18 mouse cellular contexts compared by ENCODE assay signal in genomic region chr16:97014343-97014742, GRCm38 (mm10).
DNase-seq lines count a peak whose midpoint lies in the region; ATAC-seq and TF ChIP-seq lines count a peak whose summit lies in the region.
"Had no signal": no experiment of that assay in that cellular context is flagged by ENCODE, and none has a peak within 500 bp of the region (broad histone marks: within the 10 kb centered on the region; RNA-seq: fewer than 3 reads in every experiment).

No protein-coding gene starts in this region.

- H3K4me2 ChIP-seq in midbrain, postnatal 0 days (ENCODE audit: low read depth, low read length, poor library complexity, severe bottlenecking) = no peak overlapping the region
- no peak overlapping the region for H3K4me2 ChIP-seq in midbrain, embryonic 15.5 days
- H3K4me2 ChIP-seq in stomach, postnatal 0 days (replicated peaks; ENCODE audit: low read depth) = no peak overlapping the region
- H3K4me2 ChIP-seq: embryonic facial prominence, embryonic 15.5 days; forebrain, embryonic 12.5 days; hindbrain, embryonic 12.5 days; kidney, embryonic 15.5 days; midbrain, embryonic 13.5 days had no signal

- no peak overlapping the region for H3K4me3 ChIP-seq in midbrain, postnatal 0 days (ENCODE audit: low read depth, low read length)
- no peak overlapping the region for H3K4me3 ChIP-seq in midbrain, embryonic 15.5 days
- H3K4me3 ChIP-seq in stomach, postnatal 0 days (ENCODE audit: low read depth, low read length) = no peak overlapping the region
- H3K4me3 ChIP-seq: embryonic facial prominence, embryonic 15.5 days; forebrain, embryonic 12.5 days; hindbrain, embryonic 12.5 days; kidney, embryonic 15.5 days; midbrain, embryonic 13.5 days had no signal

- peak; percentile 16 for DNase-seq in embryo, embryonic 10 days (ENCODE audit: low spot score)
- DNase-seq in embryo, embryonic 10.5 days (ENCODE audit: low spot score) = no peak
- peak; percentile 12 for DNase-seq in kidney, postnatal 10 days
- no peak for DNase-seq in kidney, adult 8-10 months
- DNase-seq in midbrain, postnatal 0 days (ENCODE audit: low spot score) = peak; percentile 56
- DNase-seq in stomach, postnatal 0 days (ENCODE audit: low spot score) = no peak
- no peak for DNase-seq in thymus, postnatal 4 days
- DNase-seq: adrenal gland, postnatal 10 days; cerebellum, postnatal 36 days; left cerebral cortex, postnatal 4 days; lung, postnatal 36 days; right cerebral cortex, postnatal 14 days had no signal

- 0 out of 2 replicates have a peak, but pooled peaks cover 4% of the 10 kb centered on the region for H3K4me1 ChIP-seq in midbrain, postnatal 0 days (ENCODE audit: insufficient read depth, low read length)
- peaks cover 25% of the 10 kb centered on the region for H3K4me1 ChIP-seq in midbrain, embryonic 15.5 days
- no peaks in the 10 kb centered on the region for H3K4me1 ChIP-seq in stomach, postnatal 0 days (replicated peaks; ENCODE audit: control insufficient read depth, insufficient read depth)
- H3K4me1 ChIP-seq: embryonic facial prominence, embryonic 15.5 days; kidney, embryonic 15.5 days had no signal

- peak; percentile 72 for TF ChIP-seq CTCF in midbrain, postnatal 0 days (IDR thresholded peaks at IDR 0.05)
- TF ChIP-seq CTCF in stomach, postnatal 0 days (IDR thresholded peaks at IDR 0.05; ENCODE audit: low read depth) = peak; percentile 47

- no peak for TF ChIP-seq EP300 in stomach, postnatal 0 days (optimal IDR thresholded peaks at IDR 0.05)

- H3K27ac ChIP-seq in midbrain, postnatal 0 days (ENCODE audit: low read depth, low read length) = no peak overlapping the region
- no peak overlapping the region for H3K27ac ChIP-seq in midbrain, embryonic 15.5 days
- H3K27ac ChIP-seq in stomach, postnatal 0 days (replicated peaks) = no peak overlapping the region
- H3K27ac ChIP-seq: embryonic facial prominence, embryonic 15.5 days; forebrain, embryonic 12.5 days; hindbrain, embryonic 12.5 days; kidney, embryonic 15.5 days; midbrain, embryonic 13.5 days had no signal

- ATAC-seq in midbrain, postnatal 0 days (ENCODE audit: low FRiP score) = no peak
- ATAC-seq in midbrain, embryonic 15.5 days (replicated peaks) = no peak
- no peak for ATAC-seq in stomach, postnatal 0 days (ENCODE audit: low FRiP score, low TSS enrichment)
- ATAC-seq: midbrain, embryonic 13.5 days had no signal

- H3K36me3 ChIP-seq in midbrain, postnatal 0 days (ENCODE audit: insufficient read depth, low read length) = no peaks in the 10 kb centered on the region
- H3K36me3 ChIP-seq in midbrain, embryonic 15.5 days (replicated peaks) = no peaks in the 10 kb centered on the region
- no peaks in the 10 kb centered on the region for H3K36me3 ChIP-seq in stomach, postnatal 0 days (ENCODE audit: control insufficient read depth, insufficient read depth, low read length)
- H3K36me3 ChIP-seq: embryonic facial prominence, embryonic 15.5 days; forebrain, embryonic 12.5 days; hindbrain, embryonic 12.5 days; kidney, embryonic 15.5 days; midbrain, embryonic 13.5 days had no signal

- no peaks in the 10 kb centered on the region for H3K9me3 ChIP-seq in midbrain, postnatal 0 days (ENCODE audit: low read length)
- H3K9me3 ChIP-seq in midbrain, embryonic 15.5 days = no peaks in the 10 kb centered on the region
- H3K9me3 ChIP-seq in stomach, postnatal 0 days (ENCODE audit: control insufficient read depth, low read length) = no peaks in the 10 kb centered on the region
- H3K9me3 ChIP-seq: embryonic facial prominence, embryonic 15.5 days; forebrain, embryonic 12.5 days; hindbrain, embryonic 12.5 days; kidney, embryonic 15.5 days; midbrain, embryonic 13.5 days had no signal

- H3K27me3 ChIP-seq in midbrain, postnatal 0 days (ENCODE audit: insufficient read depth, low read length) = no peaks in the 10 kb centered on the region
- no peaks in the 10 kb centered on the region for H3K27me3 ChIP-seq in midbrain, embryonic 15.5 days (replicated peaks)
- H3K27me3 ChIP-seq in stomach, postnatal 0 days (ENCODE audit: control insufficient read depth, insufficient read depth, low read length) = no peaks in the 10 kb centered on the region
- H3K27me3 ChIP-seq: embryonic facial prominence, embryonic 15.5 days; forebrain, embryonic 12.5 days; hindbrain, embryonic 12.5 days; kidney, embryonic 15.5 days; midbrain, embryonic 13.5 days had no signal

- WGBS in midbrain, postnatal 0 days = 84% methylated on average over 3 of the region's 3 CpGs
- 85% methylated on average over 3 of the region's 3 CpGs for WGBS in midbrain, embryonic 15.5 days
- 73% methylated on average over 3 of the region's 3 CpGs for WGBS in stomach, postnatal 0 days

- no peak overlapping the region for H3K9ac ChIP-seq in midbrain, postnatal 0 days (replicated peaks; ENCODE audit: low read length, poor library complexity, severe bottlenecking)
- no peak overlapping the region for H3K9ac ChIP-seq in midbrain, embryonic 15.5 days
- no peak overlapping the region for H3K9ac ChIP-seq in stomach, postnatal 0 days (ENCODE audit: low read length)
- H3K9ac ChIP-seq: embryonic facial prominence, embryonic 15.5 days; forebrain, embryonic 12.5 days; hindbrain, embryonic 12.5 days; kidney, embryonic 15.5 days; midbrain, embryonic 13.5 days had no signal

Comparison
In these comparisons a context has a peak if more than half of its experiments do, and no peak if none do; other contexts are left out.
1. DNase-seq: peak in embryo, embryonic 10 days (single experiment), kidney, postnatal 10 days (single experiment) and midbrain, postnatal 0 days (single experiment); none in embryo, embryonic 10.5 days (single experiment), kidney, adult 8-10 months (0 of 2), stomach, postnatal 0 days (single experiment) and thymus, postnatal 4 days (single experiment).